Mouse (Mus musculus) intestine, embryonic 16.5 days (tissue): ENCODE results near the gene Man1a2. TPM values are rescaled to one million over a fixed set of nuclear protein-coding genes. Genes with fewer than 3 reads are reported as not detected.

ENCODE experiments used
- ATAC-seq: fragments of 200-750 bp; cut with Nextera tagmentation; 2 replicates; pipeline ENCODE4 v1.8.0; 2017; ENCODE audit warnings: moderate TSS enrichment, moderate library complexity
- H3K27ac ChIP-seq: fragments of 300-500 bp; sonication (generic); 2 replicates; pipeline ENCODE4 v1.5.1; 2014; ENCODE audit warnings: mild to moderate bottlenecking, low read length
- H3K27me3 ChIP-seq: fragments of 300-500 bp; sonication (generic); replicated peaks from 2 replicates; pipeline ENCODE4 v1.6.1; 2014; ENCODE audit warnings: low read length, control low read depth, mixed read lengths; ENCODE audit not compliant: control insufficient read depth, insufficient read depth
- H3K36me3 ChIP-seq: fragments of 300-500 bp; sonication (generic); 2 replicates; pipeline ENCODE4 v1.6.1; 2014; ENCODE audit warnings: low read length, control low read depth; ENCODE audit not compliant: control insufficient read depth, insufficient read depth
- H3K4me1 ChIP-seq: fragments of 300-500 bp; sonication (generic); 2 replicates; pipeline ENCODE4 v1.6.1; 2014; ENCODE audit warnings: low read length, control low read depth, mixed read lengths; ENCODE audit not compliant: control insufficient read depth, insufficient read depth
- H3K4me2 ChIP-seq: fragments of 300-500 bp; sonication (generic); 2 replicates; pipeline ENCODE4 v1.6.1; 2014; ENCODE audit warnings: low read depth, low read length, control low read depth
- H3K4me3 ChIP-seq: fragments of 300-500 bp; sonication (generic); 2 replicates; pipeline ENCODE4 v1.5.1; 2014; ENCODE audit warnings: mild to moderate bottlenecking, low read length
- H3K9ac ChIP-seq: fragments of 300-500 bp; sonication (generic); 2 replicates; pipeline ENCODE4 v1.6.1; 2014; ENCODE audit warnings: low read depth, low read length
- H3K9me3 ChIP-seq: fragments of 300-500 bp; sonication (generic); 2 replicates; pipeline ENCODE4 v1.6.1; 2016; ENCODE audit warnings: low read length, control low read depth; ENCODE audit not compliant: control insufficient read depth
- WGBS: fragments of 180-500 bp; shearing (Covaris S2); extraction: QIAGEN DNeasy Blood & Tissue Kit; methylation state at CpG from one replicate; pipeline ENCODE4 v1.1.7; 2014; 5-methylcytosine and 5-hydroxymethylcytosine counted together
- polyA plus RNA-seq: library from polyadenylated mRNA; unstranded; fragments of >200 nt; fragmentation: Nextera tagmentation; extraction: Ambion mirVana; gene quantifications from 2 replicates; pipeline ENCODE4 v1.2.1, GENCODE M21; 2015

Gene Man1a2
- polyA plus RNA-seq, 1 experiment from 2014 or later, result 54.0 TPM

DNA sequence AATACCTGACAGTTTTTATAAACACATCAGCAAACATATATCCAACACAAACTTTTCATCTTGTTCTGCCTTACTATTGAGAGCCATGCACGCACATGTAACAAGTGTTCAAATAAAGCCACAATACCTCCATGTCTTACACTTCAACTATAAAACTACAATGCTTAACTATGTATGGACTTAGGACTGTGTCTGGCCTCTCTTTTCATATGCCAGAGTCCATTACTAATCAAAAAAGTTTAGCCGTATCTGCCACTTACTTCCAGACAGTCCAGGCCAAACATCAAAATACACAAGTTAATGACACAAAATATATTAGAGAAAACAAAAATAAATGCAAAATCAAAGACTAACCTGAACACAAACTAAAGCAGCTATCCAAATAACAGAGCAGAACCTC lies 14.9 kb downstream of the Man1a2 start:
- peak; percentile 53; the same call in 1 of the 2 replicates for ATAC-seq
- H3K27ac ChIP-seq, result no peak overlapping the region
- no peak overlapping the region for H3K4me3 ChIP-seq
- no peaks in the 10 kb centered on the region for H3K27me3 ChIP-seq
- 84% methylated on average over 2 of the region's 2 CpGs for WGBS
- no peaks in the 10 kb centered on the region for H3K36me3 ChIP-seq
- H3K9me3 ChIP-seq, result no peaks in the 10 kb centered on the region
- H3K9ac ChIP-seq, result no peak overlapping the region
- H3K4me2 ChIP-seq, result no peak overlapping the region
- H3K4me1 ChIP-seq, result peaks cover 2% of the 10 kb centered on the region; the same call in 1 of the 2 replicates

DNA sequence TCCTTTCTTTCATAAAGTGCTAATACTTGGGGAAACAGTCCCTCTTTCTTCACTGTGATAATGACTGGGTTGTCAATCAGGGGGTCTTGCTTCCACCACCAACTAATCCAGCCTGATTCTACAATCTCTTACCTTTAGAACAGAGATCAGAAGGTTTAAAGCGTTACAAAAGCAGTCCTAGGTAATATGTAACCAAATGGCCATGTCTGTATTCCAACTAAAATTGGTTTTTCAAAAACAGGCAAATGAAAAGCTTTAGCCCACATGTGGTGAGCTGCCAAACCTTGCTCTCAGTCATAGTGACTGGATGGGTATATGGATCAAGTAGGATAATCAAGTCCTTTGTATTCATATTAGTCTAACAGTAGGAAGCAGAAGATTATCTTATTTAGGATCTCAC lies 32.0 kb downstream of the Man1a2 start:
- Histone ChIP-seq H3K9me3 (no peaks in the 10 kb centered on the region), H3K27me3 (no peaks in the 10 kb centered on the region), H3K4me3 (no peak overlapping the region), H3K27ac (no peak overlapping the region), H3K4me1 (no peaks in the 10 kb centered on the region), H3K36me3 (peaks cover 3% of the 10 kb centered on the region; the same call in 1 of the 2 replicates), H3K9ac (no peak overlapping the region), H3K4me2 (no peak overlapping the region)
- ATAC-seq, result no peak
- WGBS, result 70% methylated on average over 1 of the region's 1 CpGs

DNA sequence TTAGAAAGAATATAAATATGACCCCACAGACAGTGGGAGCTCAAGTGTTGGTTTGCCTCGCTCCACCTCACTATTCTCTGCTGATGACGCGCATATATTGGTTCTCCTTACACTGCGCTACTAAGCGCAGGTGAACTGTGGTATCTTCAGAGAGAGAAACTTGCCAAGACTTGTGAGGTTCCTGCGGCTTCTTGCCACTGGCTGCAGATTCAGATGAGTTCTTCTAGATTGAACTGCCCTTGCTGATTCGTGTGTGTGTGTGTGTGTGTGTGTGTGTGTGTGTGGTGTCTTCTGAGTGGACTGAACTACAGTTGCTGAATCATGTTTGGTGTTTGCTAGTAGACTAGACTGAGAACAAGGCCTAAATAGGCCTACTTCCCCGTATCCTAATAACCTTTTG lies 43.7 kb downstream of the Man1a2 start:
- H3K9ac ChIP-seq, result no peak overlapping the region
- no peak overlapping the region for H3K4me3 ChIP-seq
- H3K27me3 ChIP-seq, result no peaks in the 10 kb centered on the region
- 95% methylated on average over 8 of the region's 8 CpGs for WGBS
- H3K36me3 ChIP-seq, result no peaks in the 10 kb centered on the region
- no peak for ATAC-seq
- H3K4me2 ChIP-seq, result no peak overlapping the region
- no peaks in the 10 kb centered on the region for H3K4me1 ChIP-seq
- no peak overlapping the region for H3K27ac ChIP-seq
- H3K9me3 ChIP-seq, result no peaks in the 10 kb centered on the region

DNA sequence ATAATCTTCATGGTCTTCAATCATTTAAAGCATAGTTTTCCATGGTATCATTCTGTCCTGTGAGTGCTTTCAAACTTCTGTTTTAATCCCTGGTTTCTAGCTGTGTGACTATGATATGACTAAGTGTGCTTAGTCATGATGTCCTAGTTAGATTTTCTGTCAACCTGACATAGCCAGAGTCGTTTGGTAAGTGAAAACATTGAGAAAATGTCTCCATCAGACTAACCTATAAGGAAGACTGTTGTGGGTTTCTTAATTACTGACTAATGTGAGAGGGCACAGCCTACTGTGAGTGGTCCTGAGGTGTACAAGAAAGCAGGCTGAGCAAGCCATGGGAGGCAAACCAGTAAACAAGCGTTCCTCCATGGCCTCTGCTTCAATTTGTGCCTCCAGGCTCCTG lies 49.0 kb downstream of the Man1a2 start:
- H3K9ac ChIP-seq, result no peak overlapping the region

DNA sequence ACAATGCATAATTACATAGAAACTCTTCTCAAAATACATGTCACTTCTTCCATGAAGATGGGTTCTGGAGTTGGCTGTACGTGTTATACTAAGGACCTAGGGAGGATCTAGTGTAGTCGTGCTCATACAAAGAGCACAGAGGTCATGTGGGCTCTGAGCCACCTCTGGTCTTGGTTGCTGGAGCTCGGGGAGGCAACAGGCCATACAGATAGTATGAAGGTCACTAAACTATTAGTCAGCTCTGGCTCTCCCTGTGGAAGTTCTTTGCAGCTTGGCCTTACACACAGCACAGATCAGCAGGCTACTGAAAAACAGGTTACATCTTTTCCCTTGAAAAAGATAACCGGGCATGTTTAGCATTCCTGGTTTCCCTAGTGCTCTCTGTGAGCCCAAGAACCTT lies 50.5 kb downstream of the Man1a2 start:
- 89% methylated on average over 4 of the region's 4 CpGs for WGBS
- Histone ChIP-seq H3K4me1 (no peaks in the 10 kb centered on the region), H3K9ac (no peak overlapping the region), H3K4me3 (no peak overlapping the region), H3K36me3 (0 out of 2 replicates have a peak, but pooled peaks cover 3% of the 10 kb centered on the region), H3K4me2 (no peak overlapping the region), H3K27me3 (no peaks in the 10 kb centered on the region), H3K9me3 (no peaks in the 10 kb centered on the region), H3K27ac (no peak overlapping the region)
- ATAC-seq, result no peak

More for the DNA sequence above, 49.0 kb downstream of the Man1a2 start:
- Histone ChIP-seq H3K9me3 (no peaks in the 10 kb centered on the region), H3K27me3 (no peaks in the 10 kb centered on the region), H3K4me1 (no peaks in the 10 kb centered on the region), H3K27ac (no peak overlapping the region), H3K4me2 (no peak overlapping the region), H3K4me3 (no peak overlapping the region), H3K36me3 (no peaks in the 10 kb centered on the region)
- WGBS, result 79% methylated on average over 2 of the region's 2 CpGs
- no peak for ATAC-seq

DNA sequence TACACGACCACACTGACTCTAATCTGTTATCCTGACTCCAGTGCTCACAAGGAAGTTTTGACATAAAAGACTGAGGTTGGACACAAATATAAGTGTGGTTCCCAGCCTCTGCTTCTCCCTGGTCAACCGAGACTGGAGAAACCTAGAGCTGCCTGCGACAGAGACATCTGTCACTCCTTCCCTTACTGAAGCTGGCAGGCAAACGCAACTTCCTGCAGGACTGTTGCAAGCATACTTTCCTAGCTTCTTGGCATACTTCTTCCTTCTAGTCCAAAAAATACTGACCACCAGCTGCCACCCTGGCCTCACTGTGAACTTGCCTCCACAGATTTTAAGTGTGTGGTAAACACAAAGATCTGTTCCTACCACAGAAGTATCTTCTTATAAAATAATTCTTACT lies 66.8 kb downstream of the Man1a2 start:
- no peaks in the 10 kb centered on the region for H3K36me3 ChIP-seq
- no peak overlapping the region for H3K27ac ChIP-seq
- H3K9me3 ChIP-seq, result no peaks in the 10 kb centered on the region
- no peaks in the 10 kb centered on the region for H3K27me3 ChIP-seq
- no peak overlapping the region for H3K4me3 ChIP-seq
- no peak overlapping the region for H3K4me2 ChIP-seq
- no peak overlapping the region for H3K9ac ChIP-seq
- ATAC-seq, result no peak
- 52% methylated on average over 4 of the region's 4 CpGs for WGBS
- no peaks in the 10 kb centered on the region for H3K4me1 ChIP-seq

DNA sequence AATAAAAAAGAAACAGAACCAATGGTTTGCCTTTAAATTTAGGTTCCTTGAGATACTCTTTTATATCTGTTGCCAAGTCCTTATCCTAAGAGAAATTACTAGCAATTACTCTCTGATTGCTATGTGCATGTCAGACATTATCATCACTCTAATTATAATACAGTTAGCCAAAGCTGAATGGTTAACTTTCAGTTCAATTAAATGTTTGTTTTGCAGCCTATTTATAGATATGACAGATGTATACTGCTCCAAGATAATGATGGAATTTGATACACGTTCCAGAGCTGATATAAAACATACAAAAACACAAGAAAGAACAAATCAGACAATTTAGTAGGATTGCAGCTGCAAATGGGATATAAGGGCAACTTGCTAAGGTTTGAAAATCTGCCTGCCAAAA lies 74.4 kb downstream of the Man1a2 start:
- H3K9me3 ChIP-seq, result no peaks in the 10 kb centered on the region
- 42% methylated on average over 1 of the region's 1 CpGs for WGBS

DNA sequence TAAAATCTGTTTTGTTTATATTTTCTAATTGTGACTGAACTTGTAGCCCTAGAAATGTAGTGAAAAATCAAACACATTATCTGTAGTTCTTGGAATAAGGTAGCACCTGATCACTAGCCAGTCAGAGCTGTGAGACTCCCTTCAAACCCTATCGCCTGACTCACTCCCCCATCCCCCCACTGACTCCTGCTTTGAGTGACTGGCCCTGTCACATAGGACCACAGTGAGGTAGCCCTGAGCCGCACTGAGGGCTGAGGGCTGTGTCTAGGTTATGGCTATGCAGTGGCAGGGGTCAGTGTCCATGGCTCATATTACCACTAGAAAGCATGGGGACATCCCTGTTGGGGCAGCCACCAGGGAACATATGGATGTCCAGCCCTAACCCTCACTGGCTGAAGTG lies 80.8 kb downstream of the Man1a2 start:
- no peaks in the 10 kb centered on the region for H3K4me1 ChIP-seq
- ATAC-seq, result peak; percentile 63
- WGBS, result 67% methylated on average over 2 of the region's 2 CpGs

More for the DNA sequence above, 74.4 kb downstream of the Man1a2 start:
- Histone ChIP-seq H3K27ac (no peak overlapping the region), H3K36me3 (no peaks in the 10 kb centered on the region), H3K4me1 (no peaks in the 10 kb centered on the region), H3K27me3 (no peaks in the 10 kb centered on the region), H3K4me3 (no peak overlapping the region), H3K9ac (no peak overlapping the region), H3K4me2 (no peak overlapping the region)
- no peak for ATAC-seq

DNA sequence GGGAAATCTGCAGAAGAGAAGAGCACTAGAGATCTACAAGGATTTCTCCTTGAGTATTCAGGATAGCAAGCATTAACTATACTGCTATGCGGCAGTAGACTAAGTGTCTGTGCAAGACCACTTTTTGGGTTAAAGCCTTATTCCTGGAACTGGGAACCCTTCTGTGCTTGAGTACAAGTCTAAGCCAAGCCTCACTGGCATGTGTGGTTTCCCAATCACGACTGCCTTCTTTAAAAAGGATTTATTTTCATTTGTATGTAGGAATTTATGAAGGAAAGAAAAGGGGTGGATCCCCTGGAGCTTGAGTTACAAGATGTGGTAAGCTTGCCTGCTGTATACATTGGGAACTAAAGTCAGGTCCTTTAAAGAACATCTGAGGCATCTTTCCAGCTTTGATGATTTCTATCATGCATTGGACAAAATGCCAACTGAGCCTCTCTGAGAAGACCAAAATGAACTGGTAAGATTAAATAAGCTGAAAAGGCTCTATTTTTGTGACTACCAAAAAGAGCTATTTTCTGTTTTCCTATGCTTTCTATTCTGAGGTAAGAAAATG lies 86.0 kb downstream of the Man1a2 start:
- H3K27ac ChIP-seq, result no peak overlapping the region
- no peak for ATAC-seq
- no peak overlapping the region for H3K9ac ChIP-seq
- H3K4me2 ChIP-seq, result no peak overlapping the region
- WGBS, result 88% methylated on average over 2 of the region's 2 CpGs
- no peaks in the 10 kb centered on the region for H3K9me3 ChIP-seq
- no peak overlapping the region for H3K4me3 ChIP-seq
- no peaks in the 10 kb centered on the region for H3K27me3 ChIP-seq
- H3K4me1 ChIP-seq, result no peaks in the 10 kb centered on the region
- no peaks in the 10 kb centered on the region for H3K36me3 ChIP-seq

More for the DNA sequence above, 80.8 kb downstream of the Man1a2 start:
- Histone ChIP-seq H3K9ac (no peak overlapping the region), H3K4me3 (no peak overlapping the region), H3K9me3 (no peaks in the 10 kb centered on the region), H3K27ac (no peak overlapping the region), H3K27me3 (no peaks in the 10 kb centered on the region), H3K4me2 (no peak overlapping the region), H3K36me3 (no peaks in the 10 kb centered on the region)

DNA sequence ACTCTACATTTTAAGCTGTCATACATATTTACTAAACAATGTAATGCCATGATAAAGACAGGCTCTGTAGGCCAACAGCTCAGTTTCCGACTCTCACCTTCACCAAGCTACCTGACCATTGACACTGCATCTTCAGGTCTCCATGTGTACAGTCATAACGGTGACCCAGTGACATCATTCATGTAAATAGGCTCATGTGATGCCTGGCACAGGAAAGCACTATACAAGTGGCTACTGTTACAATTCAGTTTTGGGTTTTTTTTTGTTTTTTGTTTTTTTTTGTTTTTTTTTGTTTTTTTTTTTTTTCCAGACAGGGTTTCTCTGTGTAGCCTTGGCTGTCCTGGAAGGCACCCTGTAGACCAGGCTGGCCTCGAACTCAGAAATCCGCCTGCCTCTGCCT lies 94.2 kb downstream of the Man1a2 start:
- no peak for ATAC-seq
- no peak overlapping the region for H3K4me3 ChIP-seq
- WGBS, result 93% methylated on average over 4 of the region's 4 CpGs
- no peaks in the 10 kb centered on the region for H3K27me3 ChIP-seq
- H3K27ac ChIP-seq, result no peak overlapping the region
- no peaks in the 10 kb centered on the region for H3K4me1 ChIP-seq
- no peak overlapping the region for H3K4me2 ChIP-seq
- H3K9me3 ChIP-seq, result no peaks in the 10 kb centered on the region
- H3K36me3 ChIP-seq, result 0 out of 2 replicates have a peak, but pooled peaks cover 4% of the 10 kb centered on the region
- no peak overlapping the region for H3K9ac ChIP-seq
